Mouse (Mus musculus): ENCODE results near the gene 4930572O03Rik. TPM values are rescaled to one million over a fixed set of nuclear protein-coding genes. Genes with fewer than 3 reads are reported as not detected.
"Not testable (repeated sequence)": the region's sequence is repeated elsewhere in the genome, so short reads cannot be mapped to it uniquely, and the experiment has no call there.

4930572O03Rik gene
- polyA plus RNA-seq, 1 experiment from 2014 or later: not detected

DNA sequence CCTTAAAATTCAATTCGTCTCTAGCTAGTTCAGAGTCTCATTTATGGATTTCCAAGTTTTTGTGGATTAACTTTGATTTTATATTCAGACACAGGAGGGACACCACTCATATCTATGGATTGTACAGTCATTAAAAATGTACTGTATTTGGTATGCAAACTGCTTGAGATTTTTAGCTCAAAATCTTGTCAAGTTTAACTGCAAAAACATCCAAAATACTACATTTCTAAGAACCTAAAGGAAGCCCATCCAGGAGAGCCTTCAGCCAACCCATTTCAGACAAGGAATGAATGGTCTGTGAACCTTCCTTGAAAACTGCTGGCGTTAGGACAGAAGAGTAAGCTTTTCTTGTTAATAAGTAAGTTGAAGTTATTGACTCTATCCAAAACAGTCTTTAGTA, 53.9 kb downstream of the 4930572O03Rik start:
- H3K4me3 ChIP-seq (ENCODE audit: low read depth, low read length); H3K27ac ChIP-seq (ENCODE audit: low read length); ATAC-seq (ENCODE audit: insufficient number of reproducible peaks, insufficient read depth, low FRiP score, low read depth); H3K36me3 ChIP-seq (ENCODE audit: control insufficient read depth, insufficient read depth, low read length); H3K4me2 ChIP-seq (replicated peaks; ENCODE audit: low read depth, low read length); H3K27me3 ChIP-seq (ENCODE audit: control insufficient read depth, insufficient read depth, low read length); H3K9me3 ChIP-seq (ENCODE audit: control insufficient read depth, low read depth, low read length); H3K9ac ChIP-seq (replicated peaks; ENCODE audit: low read depth, low read length); H3K4me1 ChIP-seq (ENCODE audit: control insufficient read depth, insufficient read depth, low read length): not testable (repeated sequence)
- 49% methylated on average over 2 of the region's 2 CpGs for WGBS

DNA sequence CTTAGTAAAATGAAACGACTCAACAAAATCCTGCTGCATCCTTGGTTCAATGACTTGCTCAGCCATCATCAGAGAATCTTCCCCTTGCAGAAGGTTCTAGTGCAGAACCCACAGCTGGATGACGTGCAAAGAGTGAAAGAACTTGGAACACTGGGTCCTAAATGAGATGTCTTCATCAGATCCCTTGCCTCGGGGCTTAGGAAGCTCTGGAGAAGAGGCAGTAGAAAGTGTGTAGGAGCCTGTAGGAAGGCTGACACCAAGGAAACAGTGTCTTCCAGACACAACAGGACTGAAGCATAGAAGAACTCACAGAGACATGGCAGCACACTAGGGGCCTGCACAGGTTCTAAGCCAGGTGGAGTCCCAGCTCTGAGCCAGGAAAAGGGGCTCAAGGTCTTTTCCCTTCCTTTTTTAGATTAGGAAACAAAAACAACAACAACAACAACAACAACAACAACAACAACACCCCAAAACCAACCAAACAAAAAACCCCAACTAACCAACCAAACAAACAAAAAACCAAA, 54.4 kb downstream of the 4930572O03Rik start:
- H3K27ac ChIP-seq (ENCODE audit: low read length); H3K9me3 ChIP-seq (ENCODE audit: control insufficient read depth, low read depth, low read length); H3K27me3 ChIP-seq (ENCODE audit: control insufficient read depth, insufficient read depth, low read length); H3K36me3 ChIP-seq (ENCODE audit: control insufficient read depth, insufficient read depth, low read length); H3K9ac ChIP-seq (replicated peaks; ENCODE audit: low read depth, low read length); ATAC-seq (ENCODE audit: insufficient number of reproducible peaks, insufficient read depth, low FRiP score, low read depth); H3K4me1 ChIP-seq (ENCODE audit: control insufficient read depth, insufficient read depth, low read length); H3K4me2 ChIP-seq (replicated peaks; ENCODE audit: low read depth, low read length); H3K4me3 ChIP-seq (ENCODE audit: low read depth, low read length): not testable (repeated sequence)
- WGBS: 62% methylated on average over 3 of the region's 3 CpGs

Other genes starting within 250 kb of the 4930572O03Rik start
- not detected in 2 replicates for gene Gm21149, start 180.5 kb downstream of the 4930572O03Rik start, polyA plus RNA-seq (2014; fragmentation: Nextera tagmentation; extraction: Ambion mirVana)
- gene Gm21190, start 127.8 kb downstream of the 4930572O03Rik start, polyA plus RNA-seq (2014; fragmentation: Nextera tagmentation; extraction: Ambion mirVana): not detected in 2 replicates
- not detected in 2 replicates for gene Gm21083, start 79.7 kb downstream of the 4930572O03Rik start, polyA plus RNA-seq (2014; fragmentation: Nextera tagmentation; extraction: Ambion mirVana)
- not detected in 2 replicates for gene Speer4d, start 38.0 kb downstream of the 4930572O03Rik start, polyA plus RNA-seq (2014; fragmentation: Nextera tagmentation; extraction: Ambion mirVana)
- not detected in 2 replicates for gene Speer4c, start 57.2 kb upstream of the 4930572O03Rik start, polyA plus RNA-seq (2014; fragmentation: Nextera tagmentation; extraction: Ambion mirVana)

All from stomach, embryonic 14.5 days (tissue).